Mouse (Mus musculus) gastrocnemius, postnatal 4 days (tissue): ENCODE results near the gene Mfrp. TPM values are rescaled to one million over a fixed set of nuclear protein-coding genes. Genes with fewer than 3 reads are reported as not detected.

ENCODE experiments used
- DNase-seq, 2 experiments: peaks; one replicate each; pipeline ENCODE4 v3.0.0; 2021 to 2022; ENCODE audit warnings: low spot score in 2 of 2, mixed read lengths in 2 of 2
- total RNA-seq, 2 experiments: library from RNA; stranded (reverse); gene quantifications; 2 replicates each; pipeline ENCODE4 v1.2.3; 2021

Mfrp gene
- total RNA-seq, 2 experiments from 2014 or later, result not detected

DNA sequence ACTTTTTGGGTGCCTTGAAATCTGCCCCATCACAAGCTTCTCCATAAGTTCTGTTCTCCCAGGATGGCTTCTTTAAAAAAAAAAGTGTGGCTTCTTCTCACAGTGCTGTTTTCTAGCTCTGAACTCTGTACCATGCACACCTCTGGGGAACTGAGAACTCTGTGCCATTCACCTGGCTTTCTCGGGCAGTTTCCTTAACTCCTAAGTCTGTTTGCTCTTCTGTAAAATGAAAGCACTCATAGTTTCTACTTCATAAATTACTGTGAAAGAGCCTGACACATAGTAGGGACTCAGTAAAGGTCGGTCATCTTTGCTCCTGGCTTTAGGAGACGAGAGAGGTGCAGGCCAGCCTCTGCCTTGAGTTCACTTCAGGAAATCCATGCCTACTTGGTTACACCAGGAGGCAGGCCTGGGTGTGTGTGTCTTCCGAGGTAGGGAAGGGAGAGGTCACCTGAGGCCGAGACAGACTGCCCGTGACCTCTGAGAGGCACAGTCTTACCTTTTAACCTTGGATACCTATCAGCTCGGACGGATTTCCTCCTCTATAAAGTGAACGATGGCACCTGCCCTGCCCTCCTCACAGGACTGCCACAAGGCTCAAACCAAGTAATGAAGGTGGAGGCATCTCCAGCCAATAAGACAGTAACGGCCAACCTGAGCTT is 23.3 kb upstream of the Mfrp start:
- DNase-seq, result no peak

DNA sequence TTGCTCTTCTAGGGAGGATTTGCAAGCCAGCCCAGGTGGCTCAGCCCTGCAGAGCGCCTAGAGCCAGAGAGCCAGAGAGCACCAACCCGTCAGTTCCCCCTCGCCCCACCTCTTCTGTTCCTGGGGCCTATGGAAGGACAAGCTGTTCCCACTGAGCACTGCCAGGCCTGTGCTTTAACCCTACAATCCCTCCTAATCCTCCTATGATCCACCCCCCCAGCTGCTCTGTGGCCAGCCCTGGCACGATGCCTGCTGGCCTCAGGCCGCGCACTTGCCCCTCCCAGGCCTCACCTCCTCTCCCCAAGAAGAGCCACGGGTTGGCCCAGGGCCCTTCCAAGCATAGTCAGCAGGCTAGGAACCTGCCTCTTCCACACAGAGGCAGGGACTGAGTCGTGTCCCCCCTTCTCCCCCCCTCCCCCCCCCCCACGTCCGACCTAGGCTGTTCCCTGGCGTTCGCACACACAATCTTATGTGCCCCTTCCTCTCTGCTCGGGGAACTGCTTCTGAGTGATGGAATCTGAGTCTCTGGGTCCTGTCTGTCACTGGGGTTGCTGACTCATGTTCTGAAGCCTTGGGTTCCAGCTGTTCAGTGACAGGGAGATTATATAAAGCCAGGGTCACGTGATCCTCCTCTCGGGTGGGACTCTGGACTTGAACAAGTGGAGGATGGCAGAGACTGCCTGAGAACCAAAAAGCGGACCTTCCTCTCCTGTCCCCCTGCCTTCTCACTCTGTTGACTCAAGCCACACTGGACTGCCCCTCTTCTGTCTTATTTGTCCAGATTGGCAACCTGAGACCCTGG is 22.4 kb upstream of the Mfrp start:
- DNase-seq, result peak in 1 of 2 experiments; percentile 71

DNA sequence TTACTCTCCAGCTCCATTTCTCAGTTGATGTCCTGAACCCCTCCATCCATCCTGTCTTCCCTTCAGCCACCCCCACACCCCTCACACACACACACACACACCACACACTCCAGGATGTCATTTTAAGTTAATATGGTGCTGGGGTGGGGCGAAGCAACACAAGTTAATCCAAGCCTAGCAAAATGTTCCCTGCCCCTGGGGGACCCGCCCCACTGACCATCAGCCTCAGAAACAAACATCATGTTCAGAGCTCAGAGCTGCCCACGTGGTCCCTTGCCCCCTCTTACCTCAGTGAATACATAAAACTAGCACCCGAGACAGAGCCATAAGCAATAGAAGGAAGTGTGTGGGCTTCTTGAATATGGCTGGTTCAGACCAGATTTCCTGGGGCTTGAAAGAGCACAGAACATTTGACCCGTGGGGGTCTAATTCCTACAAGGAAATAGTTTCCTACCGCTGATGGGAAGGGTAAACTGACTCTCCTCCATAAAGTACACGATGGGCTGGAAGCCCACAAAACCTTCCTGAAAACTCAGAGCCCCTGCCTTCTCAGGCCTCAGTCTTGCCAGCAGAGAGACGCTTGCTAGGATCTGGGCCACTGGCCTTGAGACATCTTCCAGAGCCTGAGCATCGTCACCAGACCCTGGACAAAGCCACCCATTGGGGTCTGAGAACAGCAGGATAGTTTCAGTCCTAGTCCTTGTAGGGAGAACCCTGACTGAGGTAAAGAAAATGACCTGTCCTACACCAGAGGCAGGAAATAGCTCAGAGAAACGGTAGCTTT is 21.3 kb upstream of the Mfrp start:
- DNase-seq, result no peak

DNA sequence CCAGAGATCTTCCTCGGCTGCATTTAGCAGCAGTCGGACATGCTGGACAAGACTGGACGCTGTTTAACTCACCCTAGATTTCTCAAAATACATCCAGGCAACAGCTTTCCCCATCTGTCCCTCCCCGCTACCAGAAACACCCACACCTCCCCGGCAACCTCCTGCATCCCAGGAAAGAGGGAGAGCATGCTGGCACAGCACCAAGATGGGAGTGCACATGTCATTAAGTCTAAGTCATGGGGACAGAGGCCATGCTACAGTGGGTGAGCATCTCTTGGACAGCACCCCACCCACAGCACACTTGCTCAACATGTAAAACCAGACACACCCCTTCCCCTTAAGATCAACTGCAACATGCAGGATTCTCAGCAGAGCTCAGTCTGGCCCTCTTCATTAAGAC is 20.6 kb upstream of the Mfrp start:
- DNase-seq, result no peak

DNA sequence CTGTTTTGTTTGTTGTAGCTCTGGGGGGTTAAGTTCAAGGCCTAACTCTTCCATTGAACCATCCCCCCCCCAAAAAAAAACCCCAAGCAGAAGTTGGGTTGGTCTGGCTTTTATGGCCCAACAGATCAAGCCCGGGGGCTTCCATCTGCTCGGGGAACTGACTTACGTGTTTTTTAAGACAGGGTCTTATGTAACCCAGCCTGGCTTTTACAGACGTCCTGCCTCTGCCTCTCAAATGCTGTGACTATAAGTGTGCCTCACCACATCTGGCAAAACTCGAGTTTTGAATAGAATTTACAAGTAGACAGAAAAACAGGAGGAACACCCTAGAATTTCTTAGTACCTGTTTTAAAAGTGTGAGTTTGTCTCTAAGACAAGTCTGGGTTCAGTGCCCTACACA is 19.9 kb upstream of the Mfrp start:
- no peak for DNase-seq

DNA sequence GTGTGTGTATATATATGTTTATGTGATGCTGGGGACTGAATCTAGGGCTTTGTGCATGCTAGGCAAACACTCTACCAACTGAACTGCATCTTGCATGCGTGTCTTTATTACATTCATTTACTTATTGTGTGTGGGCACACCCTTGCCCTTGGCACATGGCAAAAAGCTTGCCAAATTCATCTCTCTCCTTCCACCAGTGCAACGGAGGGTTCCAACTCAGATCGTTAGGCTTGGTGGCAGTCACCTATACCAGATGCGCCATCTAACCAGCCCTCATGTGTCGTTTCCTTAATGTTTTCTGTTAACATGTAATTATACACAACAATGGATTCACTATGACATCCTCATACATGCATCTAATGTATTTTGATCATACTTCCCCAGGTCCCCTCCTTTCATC is 19.3 kb upstream of the Mfrp start:
- no peak for DNase-seq

DNA sequence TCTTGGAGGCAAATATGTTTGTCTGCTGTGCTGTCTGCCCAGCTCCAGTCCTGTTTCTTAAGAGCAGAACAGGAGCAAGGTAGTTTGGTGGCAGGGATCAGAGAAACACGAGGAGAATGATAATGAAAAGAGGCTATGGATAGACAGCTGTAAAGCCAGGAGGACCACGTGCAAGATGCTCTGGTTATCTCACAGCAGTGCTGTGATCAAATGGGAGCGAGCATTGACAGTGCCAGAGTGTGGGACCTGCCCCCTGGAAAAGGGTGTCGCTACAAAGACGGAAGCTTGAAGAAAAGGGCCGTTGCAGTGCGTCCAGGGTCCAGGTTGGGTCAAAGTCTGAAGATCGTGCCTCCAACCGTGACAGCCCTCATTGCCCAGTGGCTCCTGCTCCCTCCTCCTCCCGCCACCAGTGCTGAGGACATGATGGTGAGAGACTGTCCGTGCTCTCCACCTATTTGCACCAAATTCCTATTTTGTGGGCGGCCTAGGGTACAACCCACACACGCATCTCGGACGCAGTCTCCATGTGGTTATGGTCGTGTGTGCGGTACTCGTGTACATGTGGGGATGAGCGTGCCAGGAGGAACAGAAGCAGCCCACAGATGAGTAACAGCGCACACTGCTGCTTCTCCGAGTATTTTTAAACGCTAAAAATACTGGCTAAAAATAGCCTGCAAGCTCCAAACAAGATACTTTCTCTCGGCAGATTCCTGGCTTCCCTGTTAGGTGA is 18.0 kb upstream of the Mfrp start:
- no peak for DNase-seq

DNA sequence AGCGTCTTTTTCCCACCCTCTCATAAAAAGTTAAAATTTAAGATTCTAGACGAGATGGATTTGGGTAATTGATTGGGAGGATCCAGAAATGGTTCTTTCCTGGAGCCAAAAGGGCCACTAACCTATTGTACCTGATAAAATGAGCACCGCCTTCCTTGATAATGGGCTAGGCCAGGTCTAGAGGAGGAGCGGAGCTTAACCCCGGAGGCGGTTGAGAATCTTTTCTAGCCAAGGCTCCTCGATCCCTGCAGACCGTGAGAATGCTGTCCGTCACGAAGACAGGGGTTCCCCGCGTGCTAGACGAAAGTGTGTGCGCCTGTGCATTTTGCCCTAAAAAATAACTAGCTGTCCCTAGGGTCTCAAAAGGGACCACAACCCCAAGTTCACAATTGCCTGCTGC is 17.3 kb upstream of the Mfrp start:
- no peak for DNase-seq

DNA sequence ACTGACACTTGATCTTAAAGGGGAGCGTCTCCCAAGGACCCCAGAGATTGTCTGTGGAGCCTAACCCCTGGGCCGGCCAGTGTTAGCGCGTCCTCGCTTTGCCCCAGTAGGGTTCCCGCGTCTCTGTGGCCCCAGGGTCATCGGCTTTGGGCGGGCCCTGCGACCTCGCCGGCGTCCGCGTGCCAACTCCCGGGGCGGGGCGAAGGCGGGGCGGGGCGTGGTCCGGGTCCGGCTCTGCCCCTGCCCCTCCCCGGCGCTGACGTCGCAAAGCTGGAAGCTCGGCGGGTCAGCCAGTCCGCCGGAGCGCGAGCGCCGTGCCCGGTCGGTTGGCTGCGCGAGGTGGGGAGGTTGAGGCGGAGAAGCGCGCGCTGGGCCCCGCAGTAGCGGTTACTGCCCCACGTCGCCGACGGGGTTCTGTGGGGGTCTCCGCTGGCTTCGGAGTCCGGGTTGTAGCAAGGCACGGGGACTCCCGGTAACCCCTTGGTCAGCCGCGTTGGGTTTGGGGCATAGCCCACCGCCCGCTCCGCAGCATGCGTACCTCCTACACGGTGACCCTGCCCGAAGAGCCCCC is 16.8 kb upstream of the Mfrp start:
- peak; percentile 90 to 92 for DNase-seq

DNA sequence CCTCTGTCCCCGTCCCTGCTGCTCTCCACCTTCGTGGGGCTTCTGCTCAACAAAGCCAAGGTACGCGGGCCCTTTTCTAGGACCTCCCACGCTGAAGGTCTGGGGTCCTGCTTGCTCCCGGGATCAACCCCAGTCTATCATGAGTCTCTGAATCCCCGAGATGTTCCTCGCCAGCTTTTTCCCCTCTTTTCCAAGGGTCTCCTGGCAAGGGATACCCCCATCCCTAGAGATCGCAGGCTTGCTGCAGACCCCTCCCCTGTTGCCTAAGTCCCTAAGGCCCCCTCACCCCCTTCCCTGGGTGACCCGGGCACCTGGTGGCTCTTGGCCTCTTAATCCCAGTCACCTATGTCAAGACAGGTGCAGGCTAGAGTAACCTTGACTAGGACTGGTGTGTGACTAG is 16.3 kb upstream of the Mfrp start:
- DNase-seq, result no peak

DNA sequence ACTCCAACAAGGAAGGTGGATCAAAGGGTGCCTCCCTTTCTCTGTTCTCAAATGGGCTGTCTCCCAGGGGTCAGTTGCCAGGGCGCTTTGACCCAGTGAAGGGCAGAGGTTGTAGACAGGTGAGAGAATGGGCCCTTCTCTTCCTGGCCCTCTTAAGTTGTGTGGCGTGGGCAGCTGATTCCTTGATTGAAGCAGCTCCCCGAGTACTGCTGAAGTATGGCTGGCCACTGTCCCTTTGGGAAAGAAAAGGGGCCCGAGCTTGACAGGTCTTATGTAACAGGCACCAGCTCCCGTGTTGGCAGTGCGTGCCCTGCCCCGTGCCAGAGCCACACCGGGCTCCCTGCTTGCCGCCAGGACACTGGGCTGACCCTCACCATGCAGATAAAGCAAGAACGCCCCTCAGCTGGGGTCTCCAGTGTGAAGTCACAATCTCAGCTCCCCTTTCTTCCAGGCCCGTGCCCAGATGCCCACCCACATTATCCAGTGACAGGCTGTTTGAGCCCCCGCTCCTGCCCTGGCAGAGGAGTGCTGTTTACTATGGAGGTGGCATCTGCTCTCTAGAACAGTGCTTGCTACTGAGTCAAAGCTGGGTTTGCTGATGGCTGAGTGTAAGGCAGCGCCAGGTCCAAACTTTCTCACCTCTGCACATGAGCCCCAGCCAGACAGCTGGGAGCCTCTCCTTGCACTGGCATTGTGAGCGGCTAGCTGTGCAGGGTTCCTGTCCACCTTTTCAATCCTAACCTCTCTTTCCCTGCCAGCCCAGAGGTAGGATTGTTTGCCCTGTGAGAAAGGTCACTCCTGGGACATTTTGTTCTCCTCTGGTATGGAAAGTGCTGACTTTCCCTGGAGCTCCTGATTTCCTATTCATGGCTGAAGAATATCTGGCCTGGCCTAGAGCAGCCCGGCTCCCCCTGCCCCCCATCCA is 15.5 kb upstream of the Mfrp start:
- DNase-seq, result no peak

DNA sequence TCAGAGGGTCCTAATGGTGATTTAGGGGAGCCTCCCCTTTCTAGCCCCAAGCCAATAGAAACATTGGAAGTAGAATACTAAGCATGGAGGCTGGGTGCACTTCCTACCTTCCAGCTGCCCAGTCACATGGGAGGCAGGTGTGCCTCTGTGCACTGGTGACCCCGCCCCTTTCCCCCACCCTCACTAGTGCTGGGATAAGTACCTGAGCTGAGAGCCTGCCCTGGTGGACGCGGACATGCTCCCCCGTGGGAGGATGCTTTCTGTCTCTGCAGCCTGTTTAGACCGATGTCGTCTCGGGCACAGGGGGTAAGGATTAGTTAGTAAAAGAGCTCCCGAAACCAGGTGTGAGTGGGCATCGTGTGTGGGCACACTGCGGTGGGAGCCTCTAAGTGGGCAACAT is 14.6 kb upstream of the Mfrp start:
- no peak for DNase-seq

DNA sequence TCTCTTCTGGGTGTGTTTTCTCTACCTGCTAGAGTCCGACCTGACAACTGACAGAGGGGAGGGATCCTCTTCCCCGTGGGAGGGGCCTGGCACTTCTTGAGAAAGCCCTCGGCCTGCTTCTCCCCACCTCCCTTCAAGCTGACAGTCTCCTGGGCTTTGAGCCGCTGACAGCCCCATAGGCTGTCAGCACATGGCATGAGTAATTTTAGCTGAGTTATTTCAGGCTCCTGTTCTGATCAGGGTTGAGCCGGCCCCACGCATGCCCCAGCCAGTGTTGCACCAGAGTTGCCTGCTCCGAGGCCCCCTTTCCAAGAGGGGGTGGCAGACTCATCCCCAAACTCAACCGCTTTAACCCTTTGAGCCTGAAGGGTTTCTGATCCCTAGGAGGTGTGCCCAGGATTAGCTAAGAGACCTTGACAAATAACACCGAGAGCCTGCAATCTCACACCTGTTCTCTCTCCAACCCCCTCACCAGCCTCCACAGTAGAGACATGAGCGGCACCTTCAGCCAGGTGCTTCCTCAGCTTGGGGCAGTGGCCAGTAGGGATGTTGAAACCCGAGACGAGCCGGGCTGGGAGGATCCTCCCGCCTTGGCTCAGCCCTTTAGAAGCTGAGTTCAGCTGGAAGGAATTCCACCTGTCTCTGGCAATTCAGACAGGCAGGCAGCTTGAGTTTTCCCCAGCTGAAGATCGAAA is 13.6 kb upstream of the Mfrp start:
- DNase-seq, result no peak

DNA sequence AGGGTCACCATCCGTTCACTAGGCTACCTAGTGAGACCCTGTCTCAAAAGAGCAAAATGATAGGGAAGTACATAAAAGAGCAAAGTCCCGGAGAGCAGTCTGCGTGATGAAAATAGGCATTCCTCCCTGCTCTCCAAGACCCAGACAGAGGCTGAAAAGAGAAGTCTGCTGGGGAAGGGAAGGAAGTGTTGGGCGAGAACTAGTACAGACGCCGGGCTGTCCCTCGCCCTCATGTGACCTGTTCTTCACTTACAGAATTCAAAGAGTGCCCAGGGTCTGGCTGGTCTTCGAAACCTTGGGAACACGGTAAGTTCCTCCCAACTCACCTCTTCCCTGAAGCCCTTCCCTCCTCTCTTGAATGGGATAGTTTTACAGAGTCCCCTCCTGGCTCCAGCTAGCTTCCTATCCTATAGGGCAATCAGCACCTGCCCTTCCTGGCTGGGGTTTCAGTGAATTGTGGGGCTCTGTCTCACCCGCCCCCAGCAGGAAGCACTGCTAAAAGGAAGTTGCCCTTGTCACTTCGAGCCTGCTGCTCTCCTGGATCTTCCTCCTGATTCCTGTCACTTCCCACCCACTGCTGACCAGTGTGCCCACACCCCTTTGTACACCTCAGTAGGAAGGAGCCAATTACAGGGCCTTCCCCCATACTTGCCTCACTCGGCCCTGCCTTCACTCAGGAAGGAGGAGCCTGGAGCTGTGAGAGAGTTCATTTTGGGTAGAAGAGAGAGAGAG is 12.5 kb upstream of the Mfrp start:
- no peak for DNase-seq

DNA sequence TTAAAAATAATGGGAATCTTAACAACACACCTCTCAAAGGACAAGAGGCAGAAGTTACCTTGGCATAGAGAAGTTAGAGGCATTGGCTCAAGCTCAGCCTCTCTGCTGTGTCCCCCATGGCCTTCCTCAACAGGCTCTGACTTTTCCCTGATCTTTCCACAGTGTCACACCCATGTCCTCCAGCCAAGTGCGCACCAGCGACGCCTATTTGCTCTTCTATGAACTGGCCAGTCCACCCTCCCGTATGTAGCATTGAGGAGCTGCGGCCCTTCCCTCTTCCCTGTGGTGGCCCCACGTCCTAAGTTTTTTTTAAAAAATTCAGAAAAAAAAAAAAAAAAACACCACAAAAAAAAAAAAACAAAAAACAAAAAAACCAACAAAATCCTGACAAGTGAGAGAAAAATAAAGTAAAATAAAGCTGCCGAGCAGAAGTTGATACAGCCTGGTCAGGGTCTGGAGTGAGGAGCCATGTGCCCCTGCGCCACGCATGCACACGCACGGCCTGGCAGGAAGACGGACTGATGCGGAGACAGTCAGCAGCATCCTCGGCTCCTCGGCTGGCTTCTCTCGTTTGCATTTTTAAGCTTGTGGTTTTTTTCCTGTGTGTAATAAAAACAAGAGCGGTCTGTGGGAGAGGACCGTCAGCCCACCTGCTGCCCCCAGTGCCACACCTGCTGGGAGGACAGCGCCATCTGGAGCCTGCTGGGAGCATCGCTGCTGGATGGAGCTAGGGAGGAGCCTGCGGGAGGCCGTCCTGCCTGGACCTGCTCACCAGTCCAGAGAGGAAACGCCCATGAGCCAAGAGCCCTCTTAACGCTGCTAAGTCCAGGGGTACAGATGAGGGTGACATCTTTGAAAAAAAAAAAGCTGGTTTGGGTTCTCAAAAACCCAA is 7.7 kb upstream of the Mfrp start:
- DNase-seq, result peak in 1 of 2 experiments; percentile 76

DNA sequence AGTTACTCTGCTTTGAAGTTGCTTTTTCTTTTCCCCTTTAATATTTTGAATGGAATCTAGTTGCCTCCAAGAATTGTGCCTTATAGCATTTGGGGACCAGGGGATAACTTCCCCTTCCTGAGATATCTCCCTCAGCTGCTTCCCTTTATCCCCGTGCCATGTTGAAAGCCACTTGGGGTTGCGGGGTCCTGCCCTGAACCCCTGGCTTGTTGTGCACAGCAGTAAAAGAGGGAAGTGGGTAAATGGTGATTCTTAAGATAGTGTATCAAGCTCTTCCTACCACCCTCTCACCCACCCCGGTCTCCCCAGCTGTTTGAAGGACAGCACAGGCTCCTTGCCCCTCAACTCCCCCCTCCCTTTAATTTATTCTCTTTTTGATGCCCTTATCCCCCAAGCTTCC is 6.8 kb upstream of the Mfrp start:
- DNase-seq, result no peak

DNA sequence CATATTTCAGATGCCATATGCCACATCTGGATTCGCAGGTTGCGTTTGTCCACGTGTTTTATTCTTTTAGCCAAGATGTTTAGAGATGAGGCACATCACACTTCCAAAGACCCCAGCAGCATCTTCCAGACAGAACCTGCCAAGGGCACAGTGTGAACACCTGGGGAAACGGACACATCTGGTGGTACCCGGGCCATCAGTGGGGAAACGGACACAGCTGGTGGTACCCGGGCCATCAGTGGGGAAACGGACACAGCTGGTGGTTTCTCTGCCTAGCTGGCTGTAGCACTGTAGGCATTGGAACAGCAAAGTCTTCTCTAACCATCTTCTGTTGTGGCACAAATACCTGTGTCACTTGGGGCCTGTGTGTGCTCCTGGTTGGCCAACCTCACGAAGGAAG is 5.7 kb upstream of the Mfrp start:
- DNase-seq, result no peak

DNA sequence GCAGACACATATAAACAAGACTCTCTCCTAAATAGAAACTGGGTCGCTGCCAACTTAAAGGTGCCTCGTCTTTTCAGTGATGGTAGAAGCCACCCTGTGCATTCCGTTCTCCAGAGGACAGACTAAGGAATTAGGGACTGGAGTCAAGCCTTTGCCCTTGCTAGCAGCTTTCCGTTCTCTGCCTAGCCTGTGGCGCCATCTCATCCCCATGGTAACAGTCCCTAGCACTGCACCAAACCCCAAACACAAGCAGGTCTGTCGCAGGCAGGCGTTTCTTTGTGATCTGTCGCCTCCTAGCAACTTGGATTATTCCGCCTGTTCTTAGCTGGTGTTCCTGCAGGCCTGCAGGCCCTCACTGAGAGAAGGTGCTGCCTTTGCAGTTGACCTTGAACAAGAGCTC is 5.0 kb upstream of the Mfrp start:
- no peak for DNase-seq
